Mouse (Mus musculus) forebrain, embryonic 13.5 days (tissue): Measurements from ENCODE around the gene Borcs8. TPM values are rescaled to one million over a fixed set of nuclear protein-coding genes. Genes with fewer than 3 reads are reported as not detected.
A peak's percentile ranks its signal among the peaks of the same experiment; 100 is the strongest.

Experiments used
- ATAC-seq: fragments of 200-750 bp; cut with Nextera tagmentation; 2 replicates; pipeline ENCODE4 v1.8.0; 2017
- H3K27ac ChIP-seq: fragments of 300-500 bp; sonication (generic); 2 replicates; pipeline ENCODE4 v1.5.1; 2015; ENCODE audit warnings: inconsistent platforms, mild to moderate bottlenecking, moderate library complexity
- H3K27me3 ChIP-seq: fragments of 300-500 bp; sonication (generic); 2 replicates; pipeline ENCODE4 v1.6.1; 2015; ENCODE audit warnings: mild to moderate bottlenecking, inconsistent platforms
- H3K36me3 ChIP-seq: fragments of 300-500 bp; sonication (generic); 2 replicates; pipeline ENCODE4 v1.6.1; 2015; ENCODE audit warnings: mild to moderate bottlenecking, inconsistent platforms; ENCODE audit not compliant: poor library complexity, severe bottlenecking
- H3K4me1 ChIP-seq: fragments of 300-500 bp; sonication (generic); 2 replicates; pipeline ENCODE4 v1.6.1; 2015; ENCODE audit warnings: inconsistent platforms
- H3K4me2 ChIP-seq: fragments of 300-500 bp; sonication (generic); 2 replicates; pipeline ENCODE4 v1.6.1; 2015; ENCODE audit warnings: inconsistent platforms, mild to moderate bottlenecking, moderate library complexity
- H3K4me3 ChIP-seq: fragments of 300-500 bp; sonication (generic); 2 replicates; pipeline ENCODE4 v1.5.1; 2015; ENCODE audit warnings: mild to moderate bottlenecking, inconsistent platforms
- H3K9ac ChIP-seq: fragments of 300-500 bp; sonication (generic); 2 replicates; pipeline ENCODE4 v1.6.1; 2015; ENCODE audit warnings: mild to moderate bottlenecking, inconsistent platforms
- H3K9me3 ChIP-seq: fragments of 300-500 bp; sonication (generic); replicated peaks from 2 replicates; pipeline ENCODE4 v1.6.1; 2016; ENCODE audit warnings: inconsistent platforms
- WGBS: fragments of 180-500 bp; shearing (Covaris S2); methylation state at CpG from one replicate; pipeline ENCODE4 v1.1.7; 2015; 5-methylcytosine and 5-hydroxymethylcytosine counted together
- polyA plus RNA-seq: library from polyadenylated mRNA; unstranded; fragments of >200 nt; fragmentation: Nextera tagmentation; extraction: Ambion mirVana; gene quantifications from 2 replicates; pipeline ENCODE4 v1.2.1, GENCODE M21; 2015

Gene Borcs8
- polyA plus RNA-seq, 1 experiment from 2014 or later: 48.0 TPM

GRCm38 (mm10) chr8:70117611-70118010, 21.7 kb upstream of the Borcs8 start:
- no peak for ATAC-seq
- H3K9me3 ChIP-seq: no peaks in the 10 kb centered on the region
- WGBS: 10% methylated on average over 9 of the region's 9 CpGs
- H3K4me2 ChIP-seq: peak overlapping the region; percentile 88
- peaks cover 44% of the 10 kb centered on the region for H3K36me3 ChIP-seq
- peaks cover 40% of the 10 kb centered on the region for H3K4me1 ChIP-seq
- no peak overlapping the region for H3K27ac ChIP-seq
- peak overlapping the region; percentile 69 for H3K4me3 ChIP-seq
- H3K9ac ChIP-seq: peak overlapping the region; percentile 95
- H3K27me3 ChIP-seq: peaks cover 26% of the 10 kb centered on the region

- peak overlapping the region; percentile 95 for H3K9ac ChIP-seq
- peaks cover 30% of the 10 kb centered on the region for H3K36me3 ChIP-seq
- H3K4me2 ChIP-seq: peak overlapping the region; percentile 88
- peak; percentile 92 for ATAC-seq
- H3K27me3 ChIP-seq: peaks cover 17% of the 10 kb centered on the region
- peak overlapping the region; percentile 69 for H3K4me3 ChIP-seq
- peak overlapping the region; percentile 99 for H3K27ac ChIP-seq
- H3K9me3 ChIP-seq: no peaks in the 10 kb centered on the region
- peaks cover 36% of the 10 kb centered on the region for H3K4me1 ChIP-seq
- WGBS: under 1% methylated on average over 17 of the region's 17 CpGs
Observed at GRCm38 (mm10) chr8:70118726-70119700, 20.3 kb upstream of the Borcs8 start.

DNA sequence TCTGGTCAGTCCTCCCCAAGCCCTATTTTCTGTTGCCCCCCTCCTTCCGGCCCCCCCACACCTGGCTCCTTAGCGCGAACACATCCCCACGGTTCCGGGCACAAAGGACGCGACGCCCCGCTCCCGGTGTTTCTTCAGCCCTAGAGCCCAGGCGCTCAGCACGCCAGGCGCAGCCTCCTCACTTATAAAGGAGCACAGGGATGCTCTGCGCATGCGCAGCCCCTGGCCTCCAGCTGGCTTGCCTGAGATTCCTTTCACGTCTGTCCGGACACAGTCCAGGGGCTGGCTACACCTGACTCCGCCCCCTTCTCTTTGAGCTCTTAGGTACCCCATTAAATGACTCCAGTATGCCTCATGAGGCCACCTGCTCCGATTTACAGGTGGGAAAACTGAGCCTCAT, 18.6 kb upstream of the Borcs8 start, which contains the start of gene Ncan:
Gene Ncan, minus strand, starts transcription at position 207 of the 400 bp plus-strand sequence.
- H3K9me3 ChIP-seq: no peaks in the 10 kb centered on the region
- peak within 1 kb of the TSS; percentile 69 for H3K4me3 ChIP-seq
- WGBS: 2% methylated on average over 19 of the region's 19 CpGs
- H3K4me2 ChIP-seq: peak within 1 kb of the TSS; percentile 88
- H3K4me1 ChIP-seq: peaks cover 36% of the 10 kb centered on the region
- H3K27me3 ChIP-seq: peaks cover 15% of the 10 kb centered on the region; the same call in 1 of the 2 replicates
- H3K36me3 ChIP-seq: peaks cover 14% of the 10 kb centered on the region
- H3K27ac ChIP-seq: peak within 1 kb of the TSS; percentile 99
- peak; percentile 76 for ATAC-seq
- H3K9ac ChIP-seq: peak within 1 kb of the TSS; percentile 95

- no peak overlapping the region for H3K9ac ChIP-seq
- no peak overlapping the region for H3K4me3 ChIP-seq
- ATAC-seq: no peak
- H3K4me2 ChIP-seq: no peak overlapping the region
- H3K4me1 ChIP-seq: peaks cover 20% of the 10 kb centered on the region
- no peaks in the 10 kb centered on the region for H3K36me3 ChIP-seq
- 52% methylated on average over 2 of the region's 2 CpGs for WGBS
- no peak overlapping the region for H3K27ac ChIP-seq
- peaks cover 15% of the 10 kb centered on the region; the same call in 1 of the 2 replicates for H3K27me3 ChIP-seq
- H3K9me3 ChIP-seq: no peaks in the 10 kb centered on the region
Observed at GRCm38 (mm10) chr8:70122863-70123262, 16.4 kb upstream of the Borcs8 start.

- peaks cover 15% of the 10 kb centered on the region; the same call in 1 of the 2 replicates for H3K27me3 ChIP-seq
Observed at GRCm38 (mm10) chr8:70124992-70125391, 14.3 kb upstream of the Borcs8 start.

GRCm38 (mm10) chr8:70128435-70128834, 10.9 kb upstream of the Borcs8 start:
- Histone ChIP-seq H3K27me3 (peaks cover 12% of the 10 kb centered on the region; the same call in 1 of the 2 replicates), H3K27ac (peak overlapping the region; percentile 75), H3K36me3 (peaks cover 12% of the 10 kb centered on the region), H3K4me2 (no peak overlapping the region), H3K9me3 (no peaks in the 10 kb centered on the region), H3K9ac (no peak overlapping the region), H3K4me1 (peaks cover 28% of the 10 kb centered on the region), H3K4me3 (no peak overlapping the region)
- no peak for ATAC-seq
- 55% methylated on average over 3 of the region's 3 CpGs for WGBS

More at GRCm38 (mm10) chr8:70124992-70125391, 14.3 kb upstream of the Borcs8 start:
- ATAC-seq: no peak
- H3K4me2 ChIP-seq: no peak overlapping the region
- 71% methylated on average over 8 of the region's 8 CpGs for WGBS
- H3K4me3 ChIP-seq: no peak overlapping the region
- H3K4me1 ChIP-seq: peaks cover 23% of the 10 kb centered on the region
- H3K36me3 ChIP-seq: no peaks in the 10 kb centered on the region
- no peaks in the 10 kb centered on the region for H3K9me3 ChIP-seq
- no peak overlapping the region for H3K27ac ChIP-seq
- H3K9ac ChIP-seq: no peak overlapping the region

DNA sequence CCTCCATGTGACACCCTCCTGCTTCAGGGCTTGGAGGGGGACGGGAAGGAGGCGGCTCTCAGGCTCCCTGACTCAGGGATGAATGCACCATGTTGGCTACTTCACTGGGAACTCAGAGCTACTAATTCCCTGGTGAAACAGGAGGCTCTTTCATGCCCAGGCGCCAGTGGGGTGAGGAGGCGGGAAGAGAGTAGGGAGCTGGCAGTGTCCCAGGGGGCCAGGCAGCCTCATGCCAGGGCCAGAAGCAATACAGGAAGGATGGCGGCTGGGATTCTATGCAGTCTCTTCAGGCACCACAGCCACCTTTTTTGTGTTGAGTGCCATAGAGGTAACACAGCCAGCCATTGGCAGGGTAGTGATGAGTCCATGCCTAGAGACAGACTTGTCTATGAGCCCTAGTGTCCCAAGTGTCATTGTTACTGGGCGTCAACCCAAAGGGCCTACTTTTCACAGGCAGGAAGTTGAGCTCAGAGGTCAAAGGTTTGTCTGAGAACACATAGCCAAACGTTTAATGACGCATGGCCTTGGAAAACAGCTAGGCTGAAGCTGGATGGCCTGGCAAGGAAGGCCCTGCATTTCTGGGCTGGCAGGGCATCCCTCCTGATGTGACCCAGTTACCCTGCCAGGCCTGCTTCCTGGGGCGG, 9.9 kb upstream of the Borcs8 start:
- Histone ChIP-seq H3K9me3 (no peaks in the 10 kb centered on the region), H3K27me3 (peaks cover 6% of the 10 kb centered on the region; the same call in 1 of the 2 replicates), H3K4me3 (no peak overlapping the region), H3K36me3 (peaks cover 22% of the 10 kb centered on the region), H3K4me1 (peaks cover 28% of the 10 kb centered on the region), H3K4me2 (no peak overlapping the region), H3K27ac (peak overlapping the region; percentile 75), H3K9ac (no peak overlapping the region)
- ATAC-seq: peak; percentile 67
- WGBS: 45% methylated on average over 9 of the region's 9 CpGs

- Histone ChIP-seq H3K9me3 (no peaks in the 10 kb centered on the region), H3K4me3 (no peak overlapping the region), H3K4me1 (peaks cover 28% of the 10 kb centered on the region), H3K36me3 (peaks cover 29% of the 10 kb centered on the region), H3K27me3 (peaks cover 2% of the 10 kb centered on the region; the same call in 1 of the 2 replicates), H3K27ac (peak overlapping the region; percentile 75), H3K9ac (no peak overlapping the region), H3K4me2 (no peak overlapping the region)
- no peak for ATAC-seq
- WGBS: 90% methylated on average over 3 of the region's 3 CpGs
Observed at GRCm38 (mm10) chr8:70130066-70130465, 9.2 kb upstream of the Borcs8 start.

GRCm38 (mm10) chr8:70131166-70131883, 8.0 kb upstream of the Borcs8 start, which contains the start of gene Nr2c2ap:
Nr2c2ap (plus strand) TSS chr8:70131333.
- peak; percentile 88 for ATAC-seq
- Histone ChIP-seq H3K4me2 (peak within 1 kb of the TSS; percentile 82), H3K36me3 (peaks cover 41% of the 10 kb centered on the region), H3K4me3 (peak within 1 kb of the TSS; percentile 64), H3K27me3 (no peaks in the 10 kb centered on the region), H3K9me3 (no peaks in the 10 kb centered on the region), H3K27ac (no peak within 1 kb of the TSS; the same call in 1 of the 2 replicates), H3K4me1 (peaks cover 28% of the 10 kb centered on the region), H3K9ac (peak within 1 kb of the TSS; percentile 77)
- WGBS: 1% methylated on average over 37 of the region's 37 CpGs

- no peak overlapping the region for H3K9ac ChIP-seq
- peaks cover 46% of the 10 kb centered on the region for H3K36me3 ChIP-seq
- H3K27me3 ChIP-seq: no peaks in the 10 kb centered on the region
- WGBS: 90% methylated on average over 5 of the region's 5 CpGs
- no peak overlapping the region for H3K4me2 ChIP-seq
- no peak overlapping the region for H3K4me3 ChIP-seq
- no peak for ATAC-seq
- H3K9me3 ChIP-seq: no peaks in the 10 kb centered on the region
- H3K4me1 ChIP-seq: peaks cover 32% of the 10 kb centered on the region
- H3K27ac ChIP-seq: no peak overlapping the region
Observed at GRCm38 (mm10) chr8:70134086-70134485, 5.2 kb upstream of the Borcs8 start.

DNA sequence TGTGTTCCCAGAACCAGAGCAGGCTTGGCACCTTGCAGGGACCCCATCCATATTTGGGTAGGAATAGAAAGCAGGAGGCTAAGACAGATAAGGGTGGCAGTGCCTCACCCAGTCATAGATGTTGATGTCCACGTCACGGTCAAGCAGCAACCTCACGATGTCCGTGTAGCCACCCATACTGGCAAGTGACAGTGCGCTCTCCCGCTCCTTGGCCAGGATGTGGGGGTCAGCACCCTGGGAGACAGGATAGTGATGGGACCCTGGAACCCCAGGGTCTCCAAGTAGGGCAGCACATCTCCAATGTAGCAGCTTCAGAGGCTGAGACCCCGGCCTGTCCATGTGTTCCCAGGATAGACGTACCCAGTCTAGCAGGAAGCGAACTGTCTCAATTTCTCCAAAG, 4.4 kb upstream of the Borcs8 start:
- WGBS: 93% methylated on average over 9 of the region's 9 CpGs
- H3K36me3 ChIP-seq: peaks cover 46% of the 10 kb centered on the region
- no peak overlapping the region for H3K9ac ChIP-seq
- ATAC-seq: no peak
- H3K4me2 ChIP-seq: no peak overlapping the region
- no peak overlapping the region for H3K27ac ChIP-seq
- H3K4me1 ChIP-seq: peaks cover 24% of the 10 kb centered on the region
- no peaks in the 10 kb centered on the region for H3K27me3 ChIP-seq
- H3K4me3 ChIP-seq: no peak overlapping the region
- no peaks in the 10 kb centered on the region for H3K9me3 ChIP-seq
